Mouse (Mus musculus) cerebellum, postnatal 36 days (tissue): ENCODE measurements around the gene Hamp.

Source experiments
- DNase-seq, 2 experiments: peaks; one replicate each; pipeline ENCODE4 v3.0.0; 2021 to 2022; ENCODE audit warnings: mixed read lengths in 2 of 2

Hamp gene

DNA sequence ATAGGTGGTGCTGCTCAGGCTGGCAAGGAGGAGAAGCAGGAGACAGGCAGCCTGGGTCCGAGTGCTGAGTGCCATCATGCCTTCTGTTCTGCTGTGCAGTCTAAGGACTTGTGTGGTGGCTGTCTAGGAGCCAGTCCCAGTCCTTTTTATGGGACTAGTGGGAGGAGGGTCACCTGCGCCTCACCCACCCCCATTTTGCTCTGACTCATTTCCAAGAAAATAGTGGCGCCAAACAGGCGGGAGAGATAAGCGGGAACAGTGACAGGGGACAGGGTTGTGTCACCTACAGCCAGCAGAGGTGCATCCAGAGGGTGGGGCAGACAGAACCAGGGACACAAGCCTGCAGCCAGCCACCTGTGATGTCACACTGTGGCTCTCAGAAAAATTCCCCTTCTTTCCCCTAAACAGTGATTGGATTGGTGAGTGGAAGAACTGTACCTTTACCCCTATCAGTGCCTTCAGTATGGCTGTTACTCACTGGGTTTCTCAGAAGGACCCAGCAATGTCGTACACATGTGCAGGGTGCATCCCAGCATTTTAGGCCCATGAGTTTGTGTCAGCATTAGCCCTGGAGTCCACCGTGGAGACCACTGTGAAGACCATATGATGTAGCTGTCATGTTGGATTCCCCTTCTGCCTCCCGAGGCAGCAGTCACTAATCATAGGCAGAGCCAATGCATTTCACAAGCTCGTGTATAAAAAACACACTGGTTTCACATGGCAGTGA, at the start of gene Hamp:
TSS of gene Hamp (minus strand) at position 124 of the 727 bp plus-strand sequence.
- no peak for DNase-seq

DNA sequence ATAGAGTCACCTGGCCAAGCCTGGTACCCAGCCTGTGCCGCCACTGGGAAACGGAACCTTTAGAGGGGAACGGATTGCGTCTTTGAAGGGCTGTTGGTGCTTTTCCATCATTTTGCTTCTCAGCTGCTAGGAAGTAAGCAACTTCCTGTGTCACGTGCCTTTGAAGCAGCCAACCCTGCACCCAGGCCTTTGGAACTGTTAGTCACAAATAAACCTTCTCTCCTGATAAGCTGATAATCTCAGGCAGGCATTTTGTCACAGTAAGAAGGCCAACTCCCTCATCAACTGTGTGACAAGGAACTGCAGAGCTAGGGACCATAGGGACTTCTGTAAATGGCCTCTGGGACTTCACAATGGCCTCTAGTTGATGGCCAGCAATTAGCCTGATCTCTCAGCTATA, 48.3 kb upstream of the Hamp start:
- no peak for DNase-seq

DNA sequence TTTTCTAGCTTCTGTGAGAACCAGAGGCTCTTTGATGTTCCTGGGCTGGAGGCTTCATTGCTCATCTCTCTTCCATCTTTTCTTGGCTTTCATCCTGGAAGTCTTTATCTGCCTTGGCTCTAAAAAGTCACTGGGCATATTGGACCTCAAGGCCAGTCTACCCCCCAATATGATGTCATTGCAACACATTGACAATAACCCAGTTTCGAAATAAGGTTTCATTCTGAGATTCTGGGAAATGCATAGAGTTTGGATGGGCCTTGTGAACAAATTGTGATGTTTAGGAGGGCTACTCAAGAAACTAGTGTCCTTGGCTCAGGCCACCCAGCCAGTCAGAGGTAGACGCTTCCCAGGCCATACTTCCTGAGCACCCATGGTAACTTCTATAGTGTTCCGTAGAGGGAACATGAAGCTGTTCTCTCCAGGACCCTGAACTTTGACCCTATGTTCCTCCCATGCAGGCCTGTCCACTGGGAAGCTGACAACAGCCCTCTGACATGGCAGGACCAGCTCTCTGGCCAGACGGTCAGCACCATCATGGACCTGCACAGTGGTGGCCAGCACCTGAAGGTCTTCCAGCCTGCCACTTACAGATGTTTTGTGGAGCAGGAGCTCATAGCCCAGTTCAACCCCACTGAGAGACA, 44.8 kb upstream of the Hamp start:
- DNase-seq: no peak

DNA sequence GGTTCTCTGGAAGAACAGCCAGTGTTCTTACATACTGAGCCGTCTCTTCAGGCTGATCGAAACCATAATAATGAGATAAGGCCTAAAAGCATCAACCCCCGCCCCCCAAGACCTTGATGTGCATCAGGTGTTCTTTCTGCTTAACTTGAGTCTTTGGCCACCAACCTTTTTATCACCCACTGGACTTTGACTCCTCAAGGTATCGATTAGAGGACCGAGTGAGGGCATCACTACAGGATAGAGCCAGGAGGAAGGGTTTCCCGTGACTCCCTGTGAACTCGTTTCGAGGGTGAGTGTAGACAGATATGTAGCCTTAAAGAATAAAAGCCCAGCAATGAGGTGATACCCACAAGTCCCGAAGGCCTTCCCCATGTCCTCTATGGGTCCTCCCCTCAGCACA, 41.5 kb upstream of the Hamp start:
- no peak for DNase-seq

DNA sequence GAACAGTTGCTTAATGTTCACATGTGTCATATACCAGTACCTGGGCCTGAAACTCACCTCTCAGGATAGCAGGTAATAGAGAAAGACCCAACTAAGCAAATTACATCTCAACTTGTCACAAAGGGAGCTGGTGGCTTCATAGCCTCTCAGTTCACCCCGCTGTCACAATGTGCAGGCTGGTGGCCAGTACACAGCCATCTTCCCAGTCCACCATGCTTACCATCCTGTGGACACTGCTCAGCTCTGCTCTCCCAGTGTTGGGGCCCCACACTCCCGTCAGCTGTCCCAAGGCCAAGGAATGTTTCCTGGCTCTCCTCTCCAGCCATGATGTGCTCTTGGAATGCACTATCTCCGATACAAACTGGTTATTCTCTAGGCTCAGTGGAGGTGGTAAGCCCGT, 37.9 kb upstream of the Hamp start:
- DNase-seq: no peak

DNA sequence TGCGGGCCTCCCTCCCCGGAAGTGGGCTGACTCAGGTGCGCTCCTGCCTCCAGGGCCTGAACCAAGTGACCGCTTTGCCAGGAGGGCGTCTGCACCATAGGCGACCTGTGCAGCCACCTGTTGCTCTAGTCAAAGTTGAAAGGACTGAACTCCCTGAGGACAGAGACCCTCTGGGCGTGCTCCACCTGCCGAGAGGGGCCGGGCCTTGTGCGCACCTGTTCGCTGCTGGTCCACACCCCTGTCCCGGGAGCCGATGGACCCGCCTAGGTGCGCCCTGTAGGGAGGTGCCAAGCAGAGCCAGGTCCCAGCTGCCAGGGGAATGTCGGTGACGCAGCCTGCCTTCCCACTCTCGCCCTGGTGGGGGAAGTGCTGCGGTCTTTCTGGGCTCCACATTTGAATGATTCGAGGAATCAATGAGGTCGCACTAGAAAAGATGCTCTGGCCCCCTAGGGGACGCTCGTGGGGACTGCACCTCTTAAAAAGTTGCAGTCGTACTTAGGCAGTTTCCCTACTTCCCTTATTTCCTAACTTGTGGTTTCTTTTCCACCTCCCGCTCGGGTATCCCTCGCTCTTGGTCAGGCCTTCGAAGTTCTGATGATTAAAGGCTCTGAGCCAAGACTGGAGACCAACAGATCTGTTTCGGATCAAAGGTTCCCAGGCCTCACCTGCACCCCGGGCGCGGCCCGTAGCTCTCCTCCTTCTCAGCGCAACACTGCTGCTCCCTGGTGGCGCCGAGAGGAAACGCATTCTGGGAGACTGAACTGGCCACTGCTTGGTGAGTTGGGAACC, 29.9 kb upstream of the Hamp start, which contains the start of gene Fam187b:
TSS of gene Fam187b (plus strand) at position 290 of the 789 bp plus-strand sequence.
- peak; percentile 83 to 85 for DNase-seq

DNA sequence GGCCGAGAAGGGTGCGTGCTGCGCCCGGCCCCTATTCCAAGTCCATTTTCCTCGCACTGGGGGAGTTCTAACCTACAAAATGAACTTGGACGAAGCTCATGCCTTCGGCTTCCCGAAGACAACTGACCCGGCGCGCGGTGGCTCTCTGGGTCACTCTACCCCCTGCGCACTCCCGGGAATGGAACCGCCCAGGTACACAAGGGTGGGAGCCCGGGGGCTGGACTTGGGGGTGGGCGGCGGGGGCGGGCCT, 29.3 kb upstream of the Hamp start, which contains the start of gene Lsr:
TSS of gene Lsr (minus strand) at position 214 of the 250 bp plus-strand sequence.
- DNase-seq: no peak

DNA sequence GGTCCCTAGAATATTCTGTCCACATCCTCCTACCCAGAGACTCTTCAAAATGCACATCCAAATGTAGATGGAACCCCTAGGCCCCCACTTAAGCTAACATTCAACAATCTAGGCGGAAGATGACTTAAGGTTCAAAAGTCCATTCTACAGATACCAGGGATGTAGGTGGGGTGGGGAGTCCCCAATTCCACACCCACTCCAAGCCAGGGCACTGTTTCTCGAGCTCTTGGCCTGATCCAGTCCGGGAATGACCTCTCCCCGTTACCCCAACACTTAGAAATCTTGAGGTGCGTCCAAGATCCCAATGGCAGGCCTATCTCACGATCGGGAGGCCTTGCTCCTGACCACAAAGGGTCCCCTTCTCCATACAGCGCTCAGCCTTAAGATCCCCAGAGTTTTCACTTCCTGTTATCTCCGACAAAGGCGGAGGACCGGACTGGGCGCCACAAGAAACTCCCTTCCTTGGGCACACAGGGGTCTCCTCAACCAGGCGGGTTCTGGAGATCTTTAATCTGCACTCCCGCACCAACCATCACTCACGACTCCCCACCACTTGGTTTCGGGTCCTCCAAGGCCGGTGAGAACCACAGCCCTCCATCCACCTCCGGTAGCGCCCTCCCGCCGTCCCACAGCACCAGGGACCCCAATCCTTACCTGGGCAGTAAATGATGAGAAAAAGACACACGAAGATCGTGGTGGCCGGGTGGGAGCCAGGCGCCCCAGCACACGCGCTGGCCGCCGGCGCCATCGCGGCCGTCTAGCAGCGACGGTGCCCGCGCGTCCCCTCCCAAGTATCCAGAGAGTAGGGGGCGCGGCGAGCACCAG, 28.8 kb upstream of the Hamp start:
- DNase-seq: no peak

DNA sequence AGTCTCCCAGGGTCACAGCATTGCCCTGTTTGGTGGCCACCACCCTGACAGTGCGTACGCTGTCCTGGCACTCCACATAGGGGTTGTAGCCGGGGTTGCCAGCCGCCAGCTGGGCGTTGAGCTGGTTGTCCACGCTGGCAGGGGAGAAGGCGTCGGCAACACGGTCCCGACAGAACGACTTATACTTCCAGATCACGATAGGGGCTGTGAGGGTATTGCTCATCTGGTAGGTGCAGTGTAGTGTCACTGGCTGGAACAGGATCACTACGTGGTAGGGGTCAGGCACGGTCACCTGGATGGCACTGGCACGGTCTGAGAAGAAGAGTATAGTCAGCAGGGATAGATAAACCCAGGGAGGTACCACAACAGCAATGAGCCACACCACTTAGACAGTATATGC, 28.1 kb upstream of the Hamp start:
- no peak for DNase-seq

DNA sequence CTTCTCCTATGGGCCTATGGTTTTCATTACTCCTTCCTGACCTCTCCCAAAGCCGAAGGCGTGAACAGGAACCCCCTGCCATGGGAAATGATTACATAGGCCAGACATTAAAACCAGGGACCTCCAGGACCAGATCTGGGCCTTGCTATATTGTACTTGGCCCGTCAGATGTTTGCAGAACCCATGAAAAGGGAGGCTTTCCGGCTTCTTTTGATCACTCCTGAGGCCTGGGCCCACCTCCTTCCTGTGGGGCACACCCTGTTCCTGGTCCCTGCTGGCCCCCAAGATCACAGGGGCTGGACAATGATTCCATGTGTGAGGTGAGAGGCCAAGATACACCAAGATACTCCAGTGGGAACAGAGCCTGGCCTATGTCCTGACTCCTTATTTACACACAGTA, 25.3 kb upstream of the Hamp start:
- no peak for DNase-seq

DNA sequence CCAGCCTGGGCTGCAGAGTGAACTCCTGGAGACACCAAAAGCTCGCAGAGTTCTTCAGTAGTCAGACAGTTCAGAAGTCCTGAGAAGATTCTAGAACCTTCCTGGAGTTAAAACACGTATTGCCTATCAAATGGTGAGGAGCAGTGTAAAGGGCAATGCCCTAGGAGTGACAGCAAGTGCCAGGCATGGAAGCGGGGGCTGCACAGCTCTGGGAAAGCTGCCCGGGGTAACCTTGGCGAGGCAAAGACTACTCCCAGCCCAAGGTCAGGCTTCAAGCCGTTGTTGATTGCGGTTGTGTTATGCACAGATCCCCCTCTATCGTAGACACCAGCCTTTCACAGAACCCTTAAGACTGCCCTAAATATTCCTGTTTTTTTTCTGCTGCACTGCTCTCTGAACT, 24.8 kb upstream of the Hamp start:
- DNase-seq: no peak

DNA sequence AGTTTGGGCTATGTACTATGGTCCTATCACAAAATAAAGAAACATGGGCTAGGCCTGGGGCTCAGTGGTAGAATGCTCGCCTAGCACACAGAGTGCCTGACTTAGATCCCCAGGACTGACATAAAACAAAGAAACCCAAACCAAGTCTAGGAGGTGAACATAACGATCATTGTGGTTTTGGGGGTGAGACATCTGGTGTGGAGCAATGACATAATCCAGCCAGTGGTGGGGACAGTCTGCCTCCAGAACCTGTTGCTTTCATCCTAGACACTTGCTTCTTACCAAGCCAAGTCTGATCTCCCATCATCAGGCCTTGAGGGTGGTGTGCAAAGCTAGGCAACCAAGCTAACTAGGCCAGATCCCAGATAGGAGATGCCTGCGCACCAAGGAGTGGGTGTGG, 22.8 kb upstream of the Hamp start:
- DNase-seq: no peak

DNA sequence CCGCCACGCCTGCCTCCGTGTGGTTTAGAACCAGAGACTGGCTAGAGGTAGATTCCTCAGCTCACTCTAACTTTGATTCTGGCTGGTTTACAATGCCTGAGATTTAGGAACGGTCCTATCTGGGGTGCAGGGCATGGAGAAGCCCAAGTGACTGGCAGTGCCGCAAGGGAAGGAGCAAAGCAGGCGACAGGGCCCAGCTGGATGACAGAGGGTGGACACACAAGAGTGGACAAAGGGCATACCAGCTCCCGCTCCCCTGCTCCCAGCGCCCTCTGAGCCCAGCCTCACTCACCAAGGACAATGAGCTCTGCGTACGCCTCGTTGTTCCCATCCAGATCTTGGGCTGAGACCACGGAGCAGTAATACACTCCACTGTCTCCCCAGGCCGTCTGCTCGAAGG, 21.8 kb upstream of the Hamp start:
- DNase-seq: no peak

DNA sequence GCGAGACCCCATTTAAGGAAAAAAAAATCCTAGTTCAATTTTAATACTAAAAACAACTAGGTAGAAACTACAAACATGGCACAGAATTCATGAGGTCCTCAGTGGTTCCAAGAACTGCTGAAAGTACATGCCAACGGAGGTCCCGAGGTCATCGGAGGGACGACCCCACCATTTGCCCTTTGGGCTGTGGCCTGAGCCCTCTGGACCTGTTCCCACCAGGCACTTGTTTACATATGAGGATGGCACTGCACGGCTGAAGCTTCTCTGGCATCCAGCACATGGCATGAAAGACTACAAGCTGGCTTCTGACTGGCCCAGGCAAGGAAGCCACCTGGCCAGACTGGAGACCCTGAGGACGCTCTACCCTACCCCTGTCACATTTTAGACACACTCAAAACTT, 20.5 kb upstream of the Hamp start:
- DNase-seq: no peak

DNA sequence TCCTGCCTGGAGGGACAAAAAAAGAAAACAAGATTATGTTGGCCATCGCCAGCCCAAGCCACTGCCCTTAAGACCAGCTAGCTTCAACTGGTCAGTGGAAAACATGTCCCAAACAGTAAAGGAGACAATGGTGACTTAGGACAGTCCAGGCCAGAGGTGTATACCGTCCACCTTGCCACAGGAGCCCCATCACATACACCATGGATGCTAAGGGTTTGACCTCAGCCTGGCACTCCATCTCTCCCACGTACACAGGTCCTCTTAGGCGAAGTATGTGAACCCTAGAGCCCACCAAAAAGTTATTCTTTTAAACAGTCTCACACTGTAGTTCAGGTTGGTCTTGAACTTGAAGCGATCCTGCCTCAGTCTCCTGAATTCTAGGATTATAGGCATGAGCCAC, 19.0 kb upstream of the Hamp start:
- no peak for DNase-seq

DNA sequence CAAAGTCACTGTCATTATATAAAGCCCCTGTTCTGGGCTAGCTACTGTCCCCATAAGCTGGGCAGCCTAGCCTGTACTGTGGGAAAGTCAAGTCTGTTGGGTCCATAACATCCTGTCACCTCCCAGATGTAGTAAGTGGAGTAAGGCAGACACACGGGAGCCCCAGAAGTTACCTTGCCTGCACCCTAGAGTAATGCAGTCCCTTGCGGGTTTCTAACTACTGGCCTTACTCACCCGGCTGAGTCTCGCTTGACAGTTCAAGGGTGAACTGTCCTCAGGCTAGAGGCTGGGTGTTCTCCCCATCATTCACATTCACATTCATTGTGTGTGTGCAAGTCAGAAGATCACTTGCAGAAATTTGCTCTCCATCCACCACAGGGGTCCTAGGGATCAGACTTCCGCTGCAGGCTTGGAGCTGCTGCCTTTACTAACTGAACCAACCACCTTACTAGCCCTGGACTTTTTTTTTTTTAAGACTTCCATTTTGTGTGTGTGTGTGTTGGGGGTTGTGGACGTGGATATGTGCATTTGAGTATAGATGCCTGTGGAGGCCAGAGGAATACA, 16.0 kb upstream of the Hamp start:
- DNase-seq: no peak

DNA sequence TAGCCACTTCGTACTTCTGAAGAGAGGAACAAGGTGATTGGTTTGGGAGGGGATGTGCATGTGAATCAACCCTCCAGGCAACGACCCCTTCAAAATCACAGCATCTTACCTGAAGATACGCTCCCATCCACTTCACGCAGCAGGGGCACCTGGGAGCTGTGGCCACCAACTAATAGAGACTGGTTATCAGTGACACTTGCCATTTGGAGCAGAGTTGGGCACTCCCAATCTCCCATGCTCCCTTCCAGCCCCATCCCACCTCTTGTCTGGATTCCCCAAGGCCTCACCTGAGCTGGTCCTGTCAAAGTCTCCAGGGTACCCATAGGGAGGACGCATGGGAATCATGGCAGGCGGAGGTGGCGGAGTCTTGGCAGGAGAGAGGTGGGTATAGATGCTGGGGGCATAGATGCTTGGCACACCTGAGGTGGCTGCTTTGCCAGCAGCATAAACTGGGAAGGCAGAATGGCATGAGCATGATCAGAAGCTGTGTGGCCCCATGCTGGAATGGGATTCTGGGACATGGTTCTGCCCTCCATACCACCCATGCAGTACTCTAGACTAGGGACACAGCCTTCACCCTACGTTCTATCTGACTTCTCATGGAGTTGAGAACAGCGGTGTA, 15.1 kb upstream of the Hamp start:
- DNase-seq: no peak

DNA sequence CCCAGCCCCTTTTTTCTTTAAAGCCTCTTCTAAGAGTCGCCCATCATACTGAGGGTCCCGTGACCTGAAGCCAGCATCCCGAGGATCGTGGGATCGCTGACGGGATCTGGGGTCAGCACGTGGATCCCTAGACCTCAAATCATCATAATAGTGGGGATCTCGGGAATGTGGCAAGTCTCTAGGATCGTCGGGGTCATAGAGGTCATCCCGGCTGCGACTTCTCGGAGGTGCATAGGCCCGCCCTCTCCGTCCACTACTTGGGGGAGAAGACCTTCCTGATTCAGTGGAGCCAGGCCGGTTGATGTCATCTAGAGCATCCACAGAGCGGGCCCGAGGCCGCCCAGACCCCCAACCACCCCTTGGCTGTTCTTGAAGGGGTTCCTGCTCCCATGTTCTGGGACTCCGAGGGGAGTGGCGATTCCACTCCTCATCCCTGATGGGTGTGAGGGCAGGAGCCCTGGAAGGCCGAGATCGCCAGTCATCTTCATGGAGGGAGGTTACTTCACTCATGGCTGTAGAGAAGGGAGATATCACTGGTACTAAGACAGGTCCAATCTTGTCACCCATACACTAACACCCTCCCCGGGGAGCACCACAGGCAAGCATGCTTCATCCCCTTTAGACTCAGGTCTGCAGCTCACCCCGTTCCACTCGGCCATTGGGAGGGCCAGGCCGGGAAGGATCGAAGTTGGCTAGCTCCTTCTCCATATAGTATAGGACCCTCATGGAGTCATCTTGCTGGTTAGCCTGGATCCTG, 14.5 kb upstream of the Hamp start:
- peak in 1 of 2 experiments; percentile 22 for DNase-seq

DNA sequence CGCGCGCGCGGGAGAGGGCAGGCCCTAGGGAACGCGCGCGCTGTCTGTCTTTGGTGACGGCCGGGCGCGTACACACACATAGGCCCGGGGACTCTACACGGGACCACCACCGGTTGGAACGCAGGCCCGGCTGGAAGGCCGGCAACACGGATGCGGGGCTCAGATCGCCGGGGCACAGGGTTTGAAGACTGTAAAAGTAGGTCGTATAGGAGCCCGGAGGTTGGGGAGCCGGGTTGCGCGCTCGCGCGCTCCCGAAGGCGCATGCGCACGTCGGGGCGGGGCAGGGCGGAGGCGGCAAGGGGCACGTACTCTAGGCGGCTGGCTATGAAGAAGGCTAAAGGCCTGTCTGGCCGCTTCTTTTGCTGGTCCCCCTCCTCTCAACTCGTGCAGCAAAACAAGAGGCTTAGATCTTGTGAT, 13.5 kb upstream of the Hamp start:
- DNase-seq: peak; percentile 90 to 92

DNA sequence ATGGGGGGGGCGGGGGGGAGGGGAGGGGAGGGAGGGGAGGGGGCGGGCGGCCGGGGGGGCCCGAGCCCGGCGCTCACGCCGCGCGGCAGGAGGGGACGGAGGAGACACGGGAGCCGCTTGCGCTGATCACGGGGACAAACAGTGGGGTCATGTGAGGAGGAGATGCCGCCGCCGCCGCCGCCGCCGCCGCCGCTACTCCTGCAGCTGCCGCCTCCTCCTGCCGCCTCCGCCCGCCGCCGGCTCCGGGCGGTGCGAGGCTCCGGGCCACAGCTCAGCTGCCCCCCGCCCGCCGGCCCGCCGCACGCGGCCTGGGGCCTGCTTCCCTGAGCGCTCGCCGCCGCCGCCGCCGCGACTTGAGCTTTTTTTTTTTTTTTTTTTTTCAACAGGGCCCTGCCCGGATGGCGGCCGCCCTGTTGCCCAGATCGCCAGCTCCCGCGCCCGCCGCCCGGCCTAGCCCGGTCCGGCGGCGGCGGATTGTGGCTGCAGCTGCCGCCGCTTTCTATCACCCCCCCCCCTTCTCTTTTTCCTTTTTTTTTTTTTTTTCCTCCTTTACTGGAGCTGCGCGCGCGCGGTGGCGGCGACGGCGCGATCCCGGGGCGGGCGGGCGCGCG, 13.0 kb upstream of the Hamp start, which contains the start of gene Usf2:
TSS of gene Usf2 (minus strand) at position 48 of the 611 bp plus-strand sequence.
- DNase-seq: peak; percentile 75 to 84

DNA sequence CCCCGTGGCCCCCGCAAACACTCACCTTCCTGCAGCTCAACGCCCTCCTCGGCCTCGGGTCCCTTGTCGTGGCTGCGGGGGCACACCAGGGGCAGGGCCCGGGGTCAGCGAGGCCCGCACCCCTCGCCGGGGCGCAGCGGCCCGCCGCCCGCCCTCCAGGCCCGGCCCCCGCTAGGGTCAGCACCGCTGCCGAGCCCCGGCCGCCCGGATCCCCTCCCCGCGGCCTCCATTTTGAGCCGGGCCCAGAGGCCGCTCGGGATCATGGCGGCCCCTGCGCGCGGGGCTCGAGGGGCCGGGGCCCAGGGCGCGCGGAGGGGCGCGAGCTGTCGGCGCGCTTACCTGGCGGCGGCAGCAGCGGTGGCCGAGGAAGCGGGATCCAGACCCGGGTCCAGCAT, 12.5 kb upstream of the Hamp start:
- DNase-seq: peak in 1 of 2 experiments; percentile 52
